Mouse (Mus musculus): ENCODE measurements at regions not wholly inside any gene's neighbourhood (a gene's known extent, or its start where the extent isn't known, plus 50 kb on each side); places are given as distances from the start of the nearest gene placed in this dataset.

DNA sequence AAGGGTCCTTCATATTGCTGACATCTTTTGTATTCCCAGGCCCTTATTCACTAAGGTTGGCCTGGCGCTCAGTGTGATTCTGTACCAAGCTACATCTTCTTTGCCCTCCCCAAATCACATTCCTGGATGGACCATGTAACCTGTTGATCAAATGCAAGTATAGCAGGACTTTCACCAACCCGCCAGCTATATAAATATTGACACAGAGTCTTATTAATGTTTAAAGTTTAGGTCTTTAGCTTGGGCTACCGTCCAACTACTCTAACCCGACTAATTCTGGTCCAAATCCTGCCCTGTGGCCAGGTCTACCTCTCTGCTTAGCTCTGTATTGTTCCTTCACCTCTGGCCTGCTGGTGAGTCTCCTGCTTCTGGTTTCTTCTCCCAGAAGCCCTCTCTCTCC lies 131.2 kb upstream of the Lnx1 start:
- in situ Hi-C loops (cut with MboI; ENCODE audit: low sequenced_read_pairs) = no loop called here

DNA sequence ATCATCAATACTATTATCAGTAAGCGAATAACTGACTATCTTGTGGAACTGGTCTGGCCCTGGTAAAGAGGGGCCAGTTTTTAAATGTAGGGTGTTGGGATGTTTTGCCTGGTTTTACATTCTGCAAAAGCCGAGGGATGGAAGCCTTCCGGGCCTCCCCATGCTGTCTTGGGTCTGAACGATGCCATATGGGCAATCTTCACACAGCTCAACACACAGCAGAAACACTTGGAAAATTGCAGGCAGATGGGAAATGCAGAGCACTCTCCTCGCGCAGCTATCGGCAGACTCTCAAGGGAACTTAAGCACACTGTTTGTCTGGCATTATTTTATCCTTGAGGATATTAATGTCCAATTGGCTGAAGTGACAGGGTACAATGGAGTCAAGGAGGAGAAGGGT lies 129.3 kb upstream of the Lnx1 start:
- in situ Hi-C loops (cut with MboI; ENCODE audit: low sequenced_read_pairs) = no loop called here

GRCm38 (mm10) chr5:74830646-74831045 lies 127.9 kb upstream of the Lnx1 start:
- in situ Hi-C loops (cut with MboI; ENCODE audit: low sequenced_read_pairs) = no loop called here

GRCm38 (mm10) chr5:74829003-74829402 lies 126.3 kb upstream of the Lnx1 start:
- in situ Hi-C loops (cut with MboI; ENCODE audit: low sequenced_read_pairs) = no loop called here

- in situ Hi-C loops (cut with MboI; ENCODE audit: low sequenced_read_pairs) = no loop called here
These were observed 125.2 kb upstream of the Lnx1 start for GRCm38 (mm10) chr5:74827944-74828343.

- in situ Hi-C loops (cut with MboI; ENCODE audit: low sequenced_read_pairs) = no loop called here
These were observed 123.0 kb upstream of the Lnx1 start for GRCm38 (mm10) chr5:74825517-74826254.

- in situ Hi-C loops (cut with MboI; ENCODE audit: low sequenced_read_pairs) = no loop called here
These were observed 121.0 kb upstream of the Lnx1 start for GRCm38 (mm10) chr5:74823719-74824118.

DNA sequence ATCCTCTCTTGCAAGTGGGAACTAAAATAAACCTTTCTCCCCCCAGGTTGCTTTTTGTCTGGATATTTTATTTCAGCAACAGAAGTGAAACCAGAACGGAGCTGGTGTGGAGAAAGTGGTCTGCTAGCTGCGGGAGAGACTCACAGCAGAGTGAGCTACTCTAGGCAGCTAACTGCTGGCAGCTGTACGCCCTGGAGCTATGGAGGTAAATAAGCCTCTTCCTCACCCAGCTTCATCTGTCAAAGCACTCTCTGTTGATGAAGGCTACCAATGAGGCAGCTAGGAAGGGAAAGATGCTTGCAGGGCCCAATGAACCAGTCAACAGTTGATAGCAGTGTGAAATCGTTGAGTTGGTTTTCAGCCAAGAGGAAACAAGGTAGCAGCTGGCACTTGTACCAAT lies 119.3 kb upstream of the Lnx1 start:
- in situ Hi-C loops (cut with MboI; ENCODE audit: low sequenced_read_pairs) = no loop called here

GRCm38 (mm10) chr5:74816523-74816922 lies 113.8 kb upstream of the Lnx1 start:
- in situ Hi-C loops (cut with MboI; ENCODE audit: low sequenced_read_pairs) = no loop called here

- in situ Hi-C loops (cut with MboI; ENCODE audit: low sequenced_read_pairs) = no loop called here
These were observed 110.7 kb upstream of the Lnx1 start for GRCm38 (mm10) chr5:74813396-74813795.

- in situ Hi-C loops (cut with MboI; ENCODE audit: low sequenced_read_pairs) = no loop called here
These were observed 108.3 kb upstream of the Lnx1 start for GRCm38 (mm10) chr5:74811046-74811445.

DNA sequence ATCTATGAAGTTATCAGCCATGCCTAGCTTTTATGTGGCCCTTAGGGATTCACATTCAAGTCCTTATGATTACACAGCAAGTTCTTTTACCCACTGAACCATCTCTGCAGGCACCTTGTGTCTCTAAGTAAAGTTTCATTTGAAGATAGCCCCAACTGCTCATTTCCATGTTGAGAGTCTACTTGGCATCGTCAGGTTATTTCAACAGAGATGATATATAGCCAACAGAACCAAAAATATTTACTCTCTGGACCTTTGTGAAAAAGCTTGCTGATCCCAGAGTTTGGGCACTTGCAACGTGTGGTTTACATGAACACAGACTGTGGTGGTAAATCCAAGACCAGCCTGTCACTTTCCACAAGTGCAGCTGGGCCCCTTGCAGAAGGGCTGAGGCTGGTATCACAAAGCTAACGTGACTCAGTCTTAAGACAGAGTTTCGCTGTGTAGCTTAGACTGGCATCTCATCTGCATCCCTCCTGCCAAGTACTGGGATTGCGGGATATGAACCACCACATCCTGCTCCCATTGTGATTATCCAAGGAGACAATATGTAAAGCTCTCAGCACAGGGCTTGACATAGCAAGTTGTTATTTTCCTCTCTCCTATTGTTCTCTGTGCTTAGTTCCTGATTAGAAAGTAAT lies 105.0 kb upstream of the Lnx1 start:
- in situ Hi-C loops (cut with MboI; ENCODE audit: low sequenced_read_pairs) = no loop called here

DNA sequence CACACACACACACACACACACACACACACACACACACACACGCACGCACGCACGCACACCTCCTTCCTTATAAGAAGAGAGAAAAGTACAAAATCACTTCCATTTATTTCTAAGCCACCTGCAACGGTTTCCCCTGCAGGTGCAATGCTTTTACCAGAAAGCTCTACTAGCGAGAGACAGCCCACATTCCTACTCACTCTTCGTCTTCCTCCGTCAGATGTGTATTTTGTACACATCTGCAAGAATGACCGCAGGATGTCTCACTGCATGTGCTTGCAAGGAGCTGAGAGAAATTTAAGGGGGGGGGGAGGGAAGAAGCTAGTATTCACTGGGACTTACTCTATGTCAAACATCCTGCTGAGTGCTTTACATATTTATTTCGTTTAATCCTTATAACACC lies 99.2 kb upstream of the Lnx1 start:
- in situ Hi-C loops (cut with MboI; ENCODE audit: low sequenced_read_pairs) = no loop called here

DNA sequence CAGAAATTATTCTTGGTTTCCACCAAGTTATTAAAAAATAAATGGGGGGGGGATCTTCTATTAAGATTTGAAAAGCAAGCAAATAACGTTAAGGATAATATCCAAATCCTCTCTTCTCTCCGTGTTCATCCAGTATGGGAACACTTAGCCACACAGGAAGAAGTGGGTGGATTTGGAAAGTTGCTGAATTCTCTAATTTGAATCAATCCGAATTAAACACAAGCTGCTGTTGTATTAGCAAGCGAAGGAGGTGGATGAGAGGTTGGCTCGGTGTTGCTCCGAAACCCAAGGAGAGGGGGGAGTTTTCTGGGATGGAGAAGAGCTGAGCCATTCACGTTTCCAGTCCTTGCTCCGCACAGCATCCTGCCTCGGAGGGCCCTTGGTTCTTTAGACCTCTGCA lies 97.6 kb upstream of the Lnx1 start:
- in situ Hi-C loops (cut with MboI; ENCODE audit: low sequenced_read_pairs) = no loop called here

DNA sequence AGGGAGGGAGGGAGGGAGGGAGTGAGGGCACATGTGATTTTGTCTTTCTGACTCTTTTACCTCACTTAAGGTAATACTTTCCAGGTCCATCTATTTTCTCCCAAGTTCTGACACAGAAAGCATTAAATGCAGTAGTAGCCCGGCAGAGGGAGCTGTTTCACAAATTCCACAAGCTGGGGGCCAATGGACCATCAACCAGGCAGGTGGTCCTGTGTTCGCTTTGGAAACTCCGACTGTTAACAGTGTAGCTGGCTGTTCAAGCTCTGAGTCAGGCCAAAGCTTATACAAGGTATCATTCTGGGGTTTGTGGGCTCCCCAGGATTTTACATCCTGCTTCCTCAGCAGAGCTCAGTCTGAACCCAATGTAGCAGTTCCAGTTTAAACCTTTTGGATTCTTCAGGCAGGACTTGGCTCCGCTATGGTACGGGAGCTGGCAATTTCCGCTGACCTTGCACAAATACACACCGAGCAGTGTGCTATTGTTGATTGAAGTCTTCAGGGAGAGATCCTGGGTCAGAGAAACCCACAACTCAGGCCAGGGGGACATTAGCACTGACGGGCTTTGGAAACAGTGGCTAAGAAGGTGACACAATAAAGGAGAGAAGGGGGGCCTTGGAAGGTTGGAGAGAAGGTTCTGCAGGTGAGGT lies 93.8 kb upstream of the Lnx1 start:
- in situ Hi-C loops (cut with MboI; ENCODE audit: low sequenced_read_pairs) = loop anchor here (25.0 kb wide), 1 partner anchor 366 kb away; the partner anchor contains the start of gene Pdgfra

GRCm38 (mm10) chr5:74794726-74795125 lies 92.0 kb upstream of the Lnx1 start:
- in situ Hi-C loops (cut with MboI; ENCODE audit: low sequenced_read_pairs) = loop anchor here (25.0 kb wide), 1 partner anchor 368 kb away; the partner anchor contains the start of gene Pdgfra

DNA sequence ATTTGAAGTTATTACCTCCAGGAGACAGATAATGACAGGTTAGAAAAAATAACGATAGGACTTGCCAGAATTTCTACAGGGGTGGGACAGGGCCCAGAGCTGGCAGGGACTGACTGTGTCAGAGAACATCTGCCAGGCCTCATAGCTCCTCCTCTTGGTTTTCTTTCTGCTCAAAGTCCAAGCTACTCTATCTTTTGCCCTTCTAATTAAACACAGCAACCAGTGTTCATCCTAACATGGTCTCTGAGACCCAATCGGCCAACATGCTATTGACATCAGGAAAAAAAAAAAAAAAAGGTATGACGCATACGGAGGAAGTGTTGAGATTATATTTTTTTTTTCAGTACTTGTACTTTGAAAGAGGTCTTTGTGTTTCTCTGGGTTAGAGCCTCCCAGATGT lies 90.7 kb upstream of the Lnx1 start:
- in situ Hi-C loops (cut with MboI; ENCODE audit: low sequenced_read_pairs) = loop anchor here (25.0 kb wide), 1 partner anchor 369 kb away; the partner anchor contains the start of gene Pdgfra

GRCm38 (mm10) chr5:74792936-74793335 lies 90.2 kb upstream of the Lnx1 start:
- in situ Hi-C loops (cut with MboI; ENCODE audit: low sequenced_read_pairs) = loop anchor here (25.0 kb wide), 1 partner anchor 369 kb away; the partner anchor contains the start of gene Pdgfra

DNA sequence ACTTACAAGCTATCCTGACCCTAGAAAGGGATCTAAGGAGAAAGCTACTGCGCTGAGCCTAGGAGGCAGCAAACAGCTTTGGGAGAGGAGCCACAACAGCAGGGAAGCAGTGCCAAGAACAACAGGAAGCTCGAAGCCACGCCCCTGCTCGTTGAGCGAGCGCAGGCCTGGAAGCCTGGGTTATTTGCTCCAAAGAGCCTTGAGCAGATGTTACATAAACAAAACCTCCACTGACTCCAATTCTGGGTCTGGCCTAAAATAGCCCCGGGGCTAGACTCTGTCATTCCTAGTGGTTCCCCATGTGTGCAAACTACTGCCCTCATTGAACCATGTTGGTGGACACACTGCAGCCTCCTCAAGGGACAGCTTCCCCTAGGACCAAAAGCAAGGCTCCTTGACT lies 89.6 kb upstream of the Lnx1 start:
- in situ Hi-C loops (cut with MboI; ENCODE audit: low sequenced_read_pairs) = loop anchor here (25.0 kb wide), 1 partner anchor 370 kb away; the partner anchor contains the start of gene Pdgfra

DNA sequence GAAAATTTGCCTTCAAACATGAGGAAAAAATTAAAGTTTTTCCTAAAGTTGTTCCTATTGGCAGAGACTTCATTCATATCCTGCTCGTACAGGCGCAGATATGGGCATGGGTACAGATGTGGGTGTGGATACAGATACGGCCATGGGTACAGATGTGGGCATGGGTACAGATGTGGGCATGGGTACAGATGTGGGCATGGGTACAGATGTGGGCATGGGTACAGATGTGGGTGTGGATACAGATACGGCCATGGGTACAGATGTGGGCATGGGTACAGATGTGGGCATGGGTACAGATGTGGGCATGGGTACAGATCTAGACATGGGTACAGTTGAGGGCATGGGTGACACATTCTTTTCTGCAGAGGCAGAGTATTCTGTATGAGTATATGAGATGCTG lies 87.8 kb upstream of the Lnx1 start:
- in situ Hi-C loops (cut with MboI; ENCODE audit: low sequenced_read_pairs) = loop anchor here (25.0 kb wide), 1 partner anchor 372 kb away; the partner anchor contains the start of gene Pdgfra

DNA sequence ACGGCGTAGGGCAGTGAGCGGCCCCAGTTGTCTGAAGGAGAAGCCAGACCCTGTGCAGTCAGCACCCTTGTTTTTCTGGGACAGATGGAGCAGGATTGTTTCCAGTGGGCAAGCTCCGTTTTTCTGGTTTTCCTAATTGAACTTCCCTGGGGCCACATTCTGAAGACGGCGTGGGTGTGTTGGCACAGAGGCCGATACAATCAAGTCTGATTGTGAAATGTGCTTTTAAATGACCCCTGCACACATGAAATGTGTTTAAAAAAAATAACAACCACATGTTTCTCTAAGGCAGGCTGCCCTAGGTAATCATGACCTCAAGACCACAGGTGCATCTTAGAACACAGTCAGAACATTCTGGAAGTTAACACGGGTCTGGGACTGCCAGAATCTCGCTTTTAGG lies 81.2 kb upstream of the Lnx1 start:
- in situ Hi-C loops (cut with MboI; ENCODE audit: low sequenced_read_pairs) = loop anchor here (25.0 kb wide), 1 partner anchor 378 kb away; the partner anchor contains the start of gene Pdgfra

DNA sequence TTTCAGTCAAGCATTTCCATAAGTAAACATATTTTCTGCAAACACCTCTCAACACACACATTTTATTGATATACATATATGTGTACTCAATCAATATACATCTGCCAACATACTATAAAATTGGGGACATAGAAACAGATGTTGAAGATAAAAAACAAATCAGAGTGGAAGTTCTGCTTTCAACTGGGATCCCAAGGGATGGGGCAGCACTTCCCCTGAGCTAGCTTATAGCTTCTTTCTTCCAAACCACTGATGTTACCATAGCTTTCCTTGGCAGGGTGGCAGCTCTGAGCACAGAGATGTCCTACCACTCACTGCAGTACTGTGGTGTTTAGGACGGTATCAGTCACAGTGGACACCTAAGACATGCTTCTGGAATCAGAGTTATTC lies 75.4 kb upstream of the Lnx1 start:
- in situ Hi-C loops (cut with MboI; ENCODE audit: low sequenced_read_pairs) = loop anchor here (25.0 kb wide), 1 partner anchor 384 kb away; the partner anchor contains the start of gene Pdgfra

All from CH12F3 (cell line).